Comparison of ENCODE assay signal across 8 mouse cellular contexts in the genomic region with DNA sequence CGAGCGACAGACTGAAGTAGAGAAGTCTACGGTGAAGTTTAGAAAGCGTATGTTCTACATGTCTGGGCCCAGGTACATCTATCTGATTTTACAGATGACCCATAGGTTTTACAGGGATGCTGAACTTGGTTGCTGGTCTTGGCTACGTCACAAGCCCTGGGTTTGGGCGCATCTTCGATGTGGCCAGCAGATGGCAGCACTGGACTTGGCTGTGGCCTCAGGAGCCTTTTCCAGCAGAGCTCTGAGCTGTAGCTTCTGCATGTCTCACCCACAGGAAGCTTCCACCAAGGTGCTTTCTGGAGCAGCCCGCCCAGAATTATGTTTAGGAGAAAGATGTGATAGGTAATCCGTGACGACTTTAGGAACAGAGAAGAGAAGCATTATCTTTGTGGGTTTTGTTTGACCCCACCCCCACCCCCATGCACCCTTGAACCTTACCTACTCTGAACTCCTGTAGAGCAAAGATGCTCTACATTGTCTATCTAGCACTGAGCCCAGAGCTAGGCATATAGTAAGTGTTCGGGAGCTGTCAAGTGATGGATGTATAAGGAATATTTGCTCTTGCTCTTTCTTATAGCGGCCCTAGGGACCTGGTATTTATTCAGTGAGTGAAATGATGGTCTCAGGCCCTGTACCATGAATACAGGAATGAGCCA. TPM values are rescaled to one million over a fixed set of nuclear protein-coding genes. Genes with fewer than 3 reads are reported as not detected.
A peak's percentile ranks its signal among the peaks of the same experiment; 100 is the strongest.
DNase-seq lines count a peak whose midpoint lies in the region; ATAC-seq and TF ChIP-seq lines count a peak whose summit lies in the region.

No protein-coding gene starts in this region.

- peak; percentile 99 for TF ChIP-seq CTCF in kidney, adult 2 months (conservative IDR thresholded peaks at IDR 0.05; ENCODE audit: insufficient read depth, insufficient read length, low read depth, low read length)

- H3K27me3 ChIP-seq in embryonic facial prominence, embryonic 11.5 days (ENCODE audit: control insufficient read depth, insufficient read depth, low read length) = no peaks in the 10 kb centered on the region
- H3K27me3 ChIP-seq in kidney, adult 2 months (replicated peaks; ENCODE audit: control insufficient read depth, insufficient read depth, low read length) = no peaks in the 10 kb centered on the region
- no peaks in the 10 kb centered on the region for H3K27me3 ChIP-seq in limb, embryonic 10.5 days (ENCODE audit: low read depth, poor library complexity, severe bottlenecking)
- no peaks in the 10 kb centered on the region for H3K27me3 ChIP-seq in midbrain, embryonic 14.5 days (ENCODE audit: control insufficient read depth, insufficient read depth, low read length)

- no peak overlapping the region for H3K4me2 ChIP-seq in embryonic facial prominence, embryonic 11.5 days (ENCODE audit: low read depth, low read length)
- no peak overlapping the region for H3K4me2 ChIP-seq in midbrain, embryonic 14.5 days (ENCODE audit: low read length)

- H3K4me3 ChIP-seq in embryonic facial prominence, embryonic 11.5 days (ENCODE audit: low read depth, low read length) = no peak overlapping the region
- no peak overlapping the region for H3K4me3 ChIP-seq in kidney, adult 2 months (ENCODE audit: insufficient read depth, low read depth, low read length)
- H3K4me3 ChIP-seq in limb, embryonic 10.5 days = no peak overlapping the region
- no peak overlapping the region for H3K4me3 ChIP-seq in midbrain, embryonic 14.5 days (replicated peaks; ENCODE audit: low read depth, low read length)

- no peak overlapping the region for H3K27ac ChIP-seq in embryonic facial prominence, embryonic 11.5 days (replicated peaks; ENCODE audit: low read depth, low read length)
- H3K27ac ChIP-seq in kidney, adult 2 months (ENCODE audit: insufficient read depth, low read depth, low read length) = no peak overlapping the region
- H3K27ac ChIP-seq in limb, embryonic 10.5 days = no peak overlapping the region
- no peak overlapping the region for H3K27ac ChIP-seq in midbrain, embryonic 14.5 days (replicated peaks; ENCODE audit: low read depth, low read length)

- DNase-seq in 3134 (ENCODE audit: extremely low read depth, insufficient read length, low spot score) = peak; percentile 46
- DNase-seq in adrenal gland, postnatal 14 days = peak; percentile 94
- peak; percentile 93 for DNase-seq in embryonic facial prominence, embryonic 11.5 days (ENCODE audit: low spot score)
- DNase-seq in heart, adult 18-20 months = peak; percentile 92 to 95
- DNase-seq in kidney, adult 2 months = peak; percentile 93
- DNase-seq in limb, embryonic 10.5 days (ENCODE audit: low spot score) = peak; percentile 90
- DNase-seq in midbrain, embryonic 14.5 days = peak; percentile 91
- peak; percentile 50 for DNase-seq in spleen, adult 12 weeks (ENCODE audit: low spot score)

- H3K9ac ChIP-seq in embryonic facial prominence, embryonic 11.5 days (replicated peaks; ENCODE audit: low read length) = no peak overlapping the region
- H3K9ac ChIP-seq in midbrain, embryonic 14.5 days (replicated peaks; ENCODE audit: low read length) = no peak overlapping the region

- ATAC-seq in embryonic facial prominence, embryonic 11.5 days (replicated peaks; ENCODE audit: insufficient number of reproducible peaks, low FRiP score, low TSS enrichment, low read depth) = peak; percentile 61
- ATAC-seq in midbrain, embryonic 14.5 days (ENCODE audit: low FRiP score, low TSS enrichment) = peak; percentile 74; the same call in 1 of the 2 replicates

- 0 out of 2 replicates have a peak, but pooled peaks cover 5% of the 10 kb centered on the region for H3K4me1 ChIP-seq in embryonic facial prominence, embryonic 11.5 days (ENCODE audit: control insufficient read depth, insufficient read depth, low read length)
- 0 out of 2 replicates have a peak, but pooled peaks cover 2% of the 10 kb centered on the region for H3K4me1 ChIP-seq in kidney, adult 2 months (ENCODE audit: control insufficient read depth, insufficient read depth, low read length)
- H3K4me1 ChIP-seq in limb, embryonic 10.5 days = peaks cover 31% of the 10 kb centered on the region
- H3K4me1 ChIP-seq in midbrain, embryonic 14.5 days (ENCODE audit: control insufficient read depth, insufficient read depth, low read length) = no peaks in the 10 kb centered on the region

- no peaks in the 10 kb centered on the region for H3K36me3 ChIP-seq in embryonic facial prominence, embryonic 11.5 days (replicated peaks; ENCODE audit: control insufficient read depth, insufficient read depth, low read depth, low read length)
- no peaks in the 10 kb centered on the region for H3K36me3 ChIP-seq in kidney, adult 2 months (ENCODE audit: control insufficient read depth, insufficient read depth, low read length)
- no peaks in the 10 kb centered on the region for H3K36me3 ChIP-seq in limb, embryonic 10.5 days
- no peaks in the 10 kb centered on the region for H3K36me3 ChIP-seq in midbrain, embryonic 14.5 days (ENCODE audit: control insufficient read depth, insufficient read depth, low read length)

- whole genome bisulfite sequencing in embryonic facial prominence, embryonic 11.5 days = 29% methylated on average over 12 of the region's 12 CpGs
- WGBS in kidney, adult 2 months = 33% methylated on average over 12 of the region's 12 CpGs
- WGBS in limb, embryonic 10.5 days = 30% methylated on average over 12 of the region's 12 CpGs
- WGBS in midbrain, embryonic 14.5 days = 36% methylated on average over 12 of the region's 12 CpGs

- no peak for TF ChIP-seq POLR2A in kidney, adult 2 months (IDR thresholded peaks at IDR 0.05; ENCODE audit: low read depth, low read length)

- no peaks in the 10 kb centered on the region for H3K9me3 ChIP-seq in embryonic facial prominence, embryonic 11.5 days (replicated peaks; ENCODE audit: control insufficient read depth, low read length)
- H3K9me3 ChIP-seq in limb, embryonic 10.5 days (replicated peaks) = no peaks in the 10 kb centered on the region
- H3K9me3 ChIP-seq in midbrain, embryonic 14.5 days (ENCODE audit: control insufficient read depth, low read length) = no peaks in the 10 kb centered on the region

RNA-seq across cellular contexts. Expression of gene Mpzl1, which starts 50.7 kb away (rescaled TPM):
- 39.1 and 40.4 TPM in 2 replicates for total RNA-seq in adrenal gland, postnatal 14 days (2021)
- 158 and 169 TPM in 2 replicates for polyA plus RNA-seq in embryonic facial prominence, embryonic 11.5 days (2014; fragmentation: Nextera tagmentation; extraction: Ambion mirVana)
- total RNA-seq in heart, adult 18-20 months (2021) = 10 to 100 TPM; 12.8 to 13.2 TPM
- 38.6 and 42.0 TPM in 2 replicates for polyA plus RNA-seq in kidney, adult 2 months (2012; rRNA removed)
- 141 and 148 TPM in 2 replicates for polyA plus RNA-seq in limb, embryonic 10.5 days (2016; fragmentation: Nextera tagmentation; extraction: Ambion mirVana)
- 138 and 159 TPM in 2 replicates for polyA plus RNA-seq in midbrain, embryonic 14.5 days (2014; fragmentation: Nextera tagmentation; extraction: Ambion mirVana)
